Mouse (Mus musculus): ENCODE measurements at regions not wholly inside any gene's neighbourhood (a gene's known extent, or its start where the extent isn't known, plus 50 kb on each side); places are given as distances from the start of the nearest gene placed in this dataset.

GRCm38 (mm10) chr3:152034686-152035085 is 131.3 kb downstream of the Gipc2 start:
- no peak for TF ChIP-seq CTCF (IDR thresholded peaks at IDR 0.05; ENCODE audit: low read depth)
- TF ChIP-seq EP300 (IDR thresholded peaks at IDR 0.05; ENCODE audit: low read depth): no peak

Measured in liver, postnatal 0 days (tissue).